In genomic region chr11:119053257-119053670, GRCm38 (mm10) we compare ENCODE assay signal across 9 mouse cellular contexts. TPM values are rescaled to one million over a fixed set of nuclear protein-coding genes. Genes with fewer than 3 reads are reported as not detected.
DNase-seq lines count a peak whose midpoint lies in the region; ATAC-seq lines count a peak whose summit lies in the region.
"Had no signal": no experiment of that assay in that cellular context is flagged by ENCODE, and none has a peak within 500 bp of the region (broad histone marks: within the 10 kb centered on the region; RNA-seq: fewer than 3 reads in every experiment).

No protein-coding gene starts in this region.

- H3K27ac ChIP-seq in heart, embryonic 13.5 days (replicated peaks), result peak overlapping the region; percentile 90
- H3K27ac ChIP-seq in liver, embryonic 16.5 days (ENCODE audit: low read length), result no peak overlapping the region
- H3K27ac ChIP-seq in neural tube, embryonic 12.5 days, result peak overlapping the region; percentile 82

- H3K4me1 ChIP-seq in heart, embryonic 13.5 days, result peaks cover 51% of the 10 kb centered on the region
- H3K4me1 ChIP-seq in liver, embryonic 16.5 days (ENCODE audit: control insufficient read depth, low read depth, low read length), result peaks cover 18% of the 10 kb centered on the region
- peaks cover 58% of the 10 kb centered on the region for H3K4me1 ChIP-seq in neural tube, embryonic 12.5 days

- WGBS in heart, embryonic 13.5 days, result under 1% methylated on average over 36 of the region's 42 CpGs
- under 1% methylated on average over 42 of the region's 42 CpGs for WGBS in liver, embryonic 16.5 days (ENCODE audit: insufficient replicate concordance)
- under 1% methylated on average over 41 of the region's 42 CpGs for WGBS in neural tube, embryonic 12.5 days

- peak; percentile 76 for ATAC-seq in heart, embryonic 13.5 days (ENCODE audit: extremely low read depth, insufficient number of reproducible peaks, low FRiP score, low TSS enrichment)
- ATAC-seq in liver, embryonic 16.5 days (ENCODE audit: low read depth), result peak; percentile 84
- peak; percentile 93 for ATAC-seq in neural tube, embryonic 12.5 days (ENCODE audit: low FRiP score, low read depth)

- peaks cover 81% of the 10 kb centered on the region for H3K27me3 ChIP-seq in heart, embryonic 13.5 days (replicated peaks)
- peaks cover 100% of the 10 kb centered on the region for H3K27me3 ChIP-seq in liver, embryonic 16.5 days (ENCODE audit: control insufficient read depth, insufficient read depth, low read depth, low read length)
- H3K27me3 ChIP-seq in neural tube, embryonic 12.5 days (replicated peaks), result peaks cover 78% of the 10 kb centered on the region

- DNase-seq in urinary bladder, postnatal 25 days (ENCODE audit: low spot score), result peak; percentile 66
- DNase-seq in urinary bladder, adult 2 months (ENCODE audit: low spot score), result no peak
- DNase-seq in embryo, embryonic 9.5 days (ENCODE audit: extremely low spot score), result peak; percentile 86
- DNase-seq in kidney, postnatal 14 days, result peak; percentile 86
- DNase-seq in testis, postnatal 10 days (ENCODE audit: low spot score), result peak; percentile 83

- H3K36me3 ChIP-seq in heart, embryonic 13.5 days, result no peaks in the 10 kb centered on the region
- no peaks in the 10 kb centered on the region for H3K36me3 ChIP-seq in liver, embryonic 16.5 days (ENCODE audit: control insufficient read depth, insufficient read depth)
- H3K36me3 ChIP-seq in neural tube, embryonic 12.5 days, result no peaks in the 10 kb centered on the region

- H3K4me3 ChIP-seq in heart, embryonic 13.5 days, result peak overlapping the region; percentile 68
- H3K4me3 ChIP-seq in liver, embryonic 16.5 days (ENCODE audit: low read depth, low read length), result peak overlapping the region; percentile 33
- H3K4me3 ChIP-seq in neural tube, embryonic 12.5 days, result peak overlapping the region; percentile 30
- H3K4me3 ChIP-seq: erythroblast, embryonic 14.5 days had no signal

- H3K4me2 ChIP-seq in heart, embryonic 13.5 days, result peak overlapping the region; percentile 96
- H3K4me2 ChIP-seq in liver, embryonic 16.5 days (ENCODE audit: low read depth, low read length), result peak overlapping the region; percentile 55
- peak overlapping the region; percentile 84 for H3K4me2 ChIP-seq in neural tube, embryonic 12.5 days (replicated peaks)

- H3K9me3 ChIP-seq in heart, embryonic 13.5 days, result no peaks in the 10 kb centered on the region
- no peaks in the 10 kb centered on the region for H3K9me3 ChIP-seq in liver, embryonic 16.5 days (replicated peaks; ENCODE audit: control insufficient read depth, low read length)
- H3K9me3 ChIP-seq in neural tube, embryonic 12.5 days, result no peaks in the 10 kb centered on the region

- peak overlapping the region; percentile 79 for H3K9ac ChIP-seq in heart, embryonic 13.5 days
- no peak overlapping the region for H3K9ac ChIP-seq in liver, embryonic 16.5 days (ENCODE audit: low read depth, low read length)
- H3K9ac ChIP-seq in neural tube, embryonic 12.5 days, result peak overlapping the region; percentile 69

RNA-seq across cellular contexts. Expression of gene Cbx8, which starts 12.5 kb away (rescaled TPM):
- 5.4 and 6.8 TPM in 2 replicates for polyA plus RNA-seq in urinary bladder, adult 2 months (2012; rRNA removed)
- 6.1 and 7.0 TPM in 2 replicates for polyA plus RNA-seq in heart, embryonic 13.5 days (2015; fragmentation: Nextera tagmentation; extraction: Ambion mirVana)
- 3.0 and 3.1 TPM in 2 replicates for polyA plus RNA-seq in liver, embryonic 16.5 days (2015; fragmentation: Nextera tagmentation; extraction: Ambion mirVana)
- polyA plus RNA-seq in neural tube, embryonic 12.5 days (2016; fragmentation: Nextera tagmentation; extraction: Ambion mirVana), result 8.6 and 9.9 TPM in 2 replicates

RNA-seq across cellular contexts. Expression of gene Cbx2, which starts 30.5 kb away (rescaled TPM):
- polyA plus RNA-seq in urinary bladder, adult 2 months (2012; rRNA removed), result 3.0 TPM in 2 replicates
- polyA plus RNA-seq in heart, embryonic 13.5 days (2015; fragmentation: Nextera tagmentation; extraction: Ambion mirVana), result 17.6 and 18.9 TPM in 2 replicates
- 2.6 and 3.3 TPM in 2 replicates for polyA plus RNA-seq in liver, embryonic 16.5 days (2015; fragmentation: Nextera tagmentation; extraction: Ambion mirVana)
- polyA plus RNA-seq in neural tube, embryonic 12.5 days (2016; fragmentation: Nextera tagmentation; extraction: Ambion mirVana), result 46.6 and 47.6 TPM in 2 replicates

RNA-seq across cellular contexts. Expression of gene Cbx4, which starts 32.8 kb away (rescaled TPM):
- polyA plus RNA-seq in urinary bladder, adult 2 months (2012; rRNA removed), result 32.2 and 36.0 TPM in 2 replicates
- polyA plus RNA-seq in heart, embryonic 13.5 days (2015; fragmentation: Nextera tagmentation; extraction: Ambion mirVana), result 8.0 and 9.5 TPM in 2 replicates
- 2.5 and 2.9 TPM in 2 replicates for polyA plus RNA-seq in liver, embryonic 16.5 days (2015; fragmentation: Nextera tagmentation; extraction: Ambion mirVana)
- polyA plus RNA-seq in neural tube, embryonic 12.5 days (2016; fragmentation: Nextera tagmentation; extraction: Ambion mirVana), result 12.5 and 12.7 TPM in 2 replicates
